Mouse (Mus musculus): ENCODE data around the gene Epn1. TPM values are rescaled to one million over a fixed set of nuclear protein-coding genes. Genes with fewer than 3 reads are reported as not detected.

Gene Epn1
- polyA plus RNA-seq, 1 experiment, result 102 TPM

DNA sequence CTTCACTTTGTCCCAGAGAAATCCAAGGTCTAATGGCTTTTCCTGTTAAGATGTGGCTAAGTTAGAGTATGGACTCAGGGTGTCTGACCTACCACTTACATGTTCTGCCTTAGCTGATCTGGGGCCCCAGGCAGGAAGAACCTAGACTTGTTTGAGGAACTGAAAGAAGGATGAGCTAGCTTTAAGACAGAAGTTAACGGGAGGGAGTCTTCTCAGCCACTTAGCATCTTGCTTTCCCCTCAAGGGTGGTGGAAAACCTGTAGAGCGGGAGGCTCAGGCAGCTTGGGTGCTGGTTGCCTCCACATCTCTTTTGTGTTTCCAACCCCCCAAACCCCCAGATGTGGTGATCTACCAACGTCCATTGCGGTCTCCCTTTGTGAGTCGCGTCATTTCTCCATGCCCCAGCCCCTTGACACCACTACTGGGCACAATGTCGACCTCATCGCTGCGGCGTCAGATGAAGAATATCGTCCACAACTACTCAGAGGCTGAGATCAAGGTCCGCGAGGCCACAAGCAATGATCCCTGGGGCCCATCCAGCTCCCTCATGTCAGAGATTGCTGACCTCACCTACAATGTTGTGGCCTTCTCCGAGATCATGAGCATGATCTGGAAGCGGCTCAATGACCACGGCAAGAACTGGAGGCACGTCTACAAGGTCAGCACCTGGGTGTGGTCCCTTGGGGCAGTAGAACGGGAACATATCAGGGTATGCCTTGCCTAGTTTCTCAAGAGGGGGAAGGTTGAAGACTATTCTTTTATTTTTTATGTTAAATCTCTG, 3.5 kb downstream of the Epn1 start:
- no peaks in the 10 kb centered on the region for H3K27me3 ChIP-seq (ENCODE audit: control insufficient read depth, insufficient read depth, insufficient read length)
- no peak for TF ChIP-seq USF1 (IDR thresholded peaks at IDR 0.05; ENCODE audit: low read depth)
- no peak for TF ChIP-seq MAX (IDR thresholded peaks at IDR 0.05)
- TF ChIP-seq CEBPB (IDR thresholded peaks at IDR 0.05; ENCODE audit: low read depth), result no peak
- no peak for TF ChIP-seq FOSL1 (IDR thresholded peaks at IDR 0.05; ENCODE audit: insufficient read depth, low read length, poor library complexity, severe bottlenecking)
- no peak for TF ChIP-seq MYOD1 (IDR thresholded peaks at IDR 0.05; ENCODE audit: control insufficient read depth, insufficient read length, low read depth)
- no peak for TF ChIP-seq CTCF (IDR thresholded peaks at IDR 0.05; ENCODE audit: control insufficient read depth, insufficient read depth, insufficient read length)
- TF ChIP-seq MYOG (IDR thresholded peaks at IDR 0.05; ENCODE audit: control insufficient read depth, extremely low read depth, insufficient read length), result no peak
- H3ac ChIP-seq (ENCODE audit: control insufficient read depth, insufficient read length, low read depth), result no peak overlapping the region
- H3K36me3 ChIP-seq (ENCODE audit: control insufficient read depth, insufficient read depth), result peaks cover 36% of the 10 kb centered on the region
- H3K79me2 ChIP-seq (ENCODE audit: control insufficient read depth, insufficient read depth), result peaks cover 84% of the 10 kb centered on the region
- H3K79me3 ChIP-seq (ENCODE audit: low read depth), result peaks cover 64% of the 10 kb centered on the region
- H3K4me3 ChIP-seq (ENCODE audit: insufficient read depth, poor library complexity, severe bottlenecking), result no peak overlapping the region

DNA sequence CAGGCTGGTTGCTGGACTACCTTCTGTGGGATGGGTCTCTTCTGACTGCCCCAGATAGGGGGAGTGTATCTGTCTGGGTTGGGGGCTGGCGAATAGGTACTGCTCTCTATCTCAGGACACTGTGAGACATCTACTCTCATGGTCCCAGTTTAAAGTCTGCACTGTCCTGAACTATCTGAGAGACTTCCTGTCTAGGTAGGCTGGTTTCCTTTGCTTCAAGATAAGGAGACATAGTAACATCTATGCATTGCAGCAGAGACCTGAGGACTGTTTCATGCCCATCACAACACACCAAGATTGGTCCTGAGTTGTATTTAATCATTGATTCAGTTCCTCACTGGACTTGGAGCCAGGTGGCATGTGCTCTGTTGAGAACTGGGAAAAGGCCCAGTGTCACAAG, 5.5 kb downstream of the Epn1 start:
- TF ChIP-seq FOSL1 (IDR thresholded peaks at IDR 0.05; ENCODE audit: insufficient read depth, low read length, poor library complexity, severe bottlenecking), result no peak
- TF ChIP-seq MAX (IDR thresholded peaks at IDR 0.05), result no peak
- H3K36me3 ChIP-seq (ENCODE audit: control insufficient read depth, insufficient read depth), result peaks cover 48% of the 10 kb centered on the region
- H3K79me3 ChIP-seq (ENCODE audit: low read depth), result peaks cover 76% of the 10 kb centered on the region
- H3K79me2 ChIP-seq (ENCODE audit: control insufficient read depth, insufficient read depth), result peaks cover 100% of the 10 kb centered on the region
- no peaks in the 10 kb centered on the region for H3K27me3 ChIP-seq (ENCODE audit: control insufficient read depth, insufficient read depth, insufficient read length)
- no peak overlapping the region for H3ac ChIP-seq (ENCODE audit: control insufficient read depth, insufficient read length, low read depth)
- H3K4me3 ChIP-seq (ENCODE audit: insufficient read depth, poor library complexity, severe bottlenecking), result no peak overlapping the region

DNA sequence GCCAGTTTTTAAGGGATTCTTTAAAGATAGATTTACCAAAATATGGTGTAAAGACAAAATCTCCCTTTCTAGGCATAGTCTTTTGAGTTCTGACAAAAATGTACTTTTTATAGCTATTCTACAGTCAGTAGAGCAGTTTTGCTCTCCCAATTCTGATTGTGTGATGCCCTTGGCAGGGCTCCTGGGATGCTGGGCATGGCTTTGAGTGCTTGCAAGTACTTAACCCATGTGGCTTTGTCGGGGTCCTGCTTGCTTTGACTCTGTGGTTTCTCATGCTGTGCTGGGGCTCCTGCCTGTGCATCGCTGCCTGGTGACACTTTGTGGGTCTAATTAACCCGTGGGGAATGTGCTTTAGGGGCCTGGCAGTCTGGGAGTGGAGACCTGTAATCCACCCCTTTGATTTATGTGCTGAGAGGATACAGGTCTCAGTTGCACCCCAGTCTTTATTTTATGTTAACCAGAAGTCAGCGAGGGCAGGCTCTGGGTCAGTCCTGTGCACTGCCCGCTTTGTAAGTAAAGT, 6.9 kb downstream of the Epn1 start:
- Histone ChIP-seq H3K4me3 (ENCODE audit: insufficient read depth, poor library complexity, severe bottlenecking) (no peak overlapping the region), H3K79me2 (ENCODE audit: control insufficient read depth, insufficient read depth) (peaks cover 100% of the 10 kb centered on the region), H3K27me3 (ENCODE audit: control insufficient read depth, insufficient read depth, insufficient read length) (no peaks in the 10 kb centered on the region), H3K79me3 (ENCODE audit: low read depth) (peaks cover 70% of the 10 kb centered on the region), H3ac (ENCODE audit: control insufficient read depth, insufficient read length, low read depth) (no peak overlapping the region), H3K36me3 (ENCODE audit: control insufficient read depth, insufficient read depth) (peaks cover 56% of the 10 kb centered on the region)
- TF ChIP-seq CTCF (IDR thresholded peaks at IDR 0.05; ENCODE audit: control insufficient read depth, insufficient read depth, insufficient read length), result no peak
- TF ChIP-seq USF1 (IDR thresholded peaks at IDR 0.05; ENCODE audit: low read depth), result no peak
- no peak for TF ChIP-seq MAX (IDR thresholded peaks at IDR 0.05)
- TF ChIP-seq MYOD1 (IDR thresholded peaks at IDR 0.05; ENCODE audit: control insufficient read depth, insufficient read length, low read depth), result no peak
- TF ChIP-seq FOSL1 (IDR thresholded peaks at IDR 0.05; ENCODE audit: insufficient read depth, low read length, poor library complexity, severe bottlenecking), result no peak
- no peak for TF ChIP-seq CEBPB (IDR thresholded peaks at IDR 0.05; ENCODE audit: low read depth)
- no peak for TF ChIP-seq MYOG (IDR thresholded peaks at IDR 0.05; ENCODE audit: control insufficient read depth, extremely low read depth, insufficient read length)

DNA sequence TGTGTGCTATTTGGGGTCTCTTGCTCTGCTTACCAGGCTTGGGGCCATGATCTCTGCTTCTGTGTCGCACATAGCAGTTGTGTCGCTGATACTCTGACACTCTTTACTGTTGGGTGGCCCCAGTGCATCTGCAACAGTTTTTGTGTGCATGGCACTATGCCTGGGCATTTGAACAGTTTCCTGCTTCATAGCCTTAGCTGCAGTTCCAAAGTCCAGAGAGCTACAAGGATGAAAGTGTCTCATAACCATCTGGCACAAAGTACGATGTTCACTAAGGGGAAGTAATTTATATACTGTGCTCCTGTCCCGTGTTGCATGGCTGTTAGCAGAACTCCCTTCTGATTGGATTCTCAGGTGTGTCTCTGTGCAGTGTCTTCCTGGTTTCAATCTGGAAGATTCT, 7.9 kb downstream of the Epn1 start:
- H3ac ChIP-seq (ENCODE audit: control insufficient read depth, insufficient read length, low read depth), result no peak overlapping the region
- no peak overlapping the region for H3K4me3 ChIP-seq (ENCODE audit: insufficient read depth, poor library complexity, severe bottlenecking)
- TF ChIP-seq MYOG (IDR thresholded peaks at IDR 0.05; ENCODE audit: control insufficient read depth, extremely low read depth, insufficient read length), result no peak
- H3K27me3 ChIP-seq (ENCODE audit: control insufficient read depth, insufficient read depth, insufficient read length), result no peaks in the 10 kb centered on the region
- H3K79me3 ChIP-seq (ENCODE audit: low read depth), result peaks cover 63% of the 10 kb centered on the region
- H3K36me3 ChIP-seq (ENCODE audit: control insufficient read depth, insufficient read depth), result peaks cover 52% of the 10 kb centered on the region
- H3K79me2 ChIP-seq (ENCODE audit: control insufficient read depth, insufficient read depth), result peaks cover 95% of the 10 kb centered on the region

DNA sequence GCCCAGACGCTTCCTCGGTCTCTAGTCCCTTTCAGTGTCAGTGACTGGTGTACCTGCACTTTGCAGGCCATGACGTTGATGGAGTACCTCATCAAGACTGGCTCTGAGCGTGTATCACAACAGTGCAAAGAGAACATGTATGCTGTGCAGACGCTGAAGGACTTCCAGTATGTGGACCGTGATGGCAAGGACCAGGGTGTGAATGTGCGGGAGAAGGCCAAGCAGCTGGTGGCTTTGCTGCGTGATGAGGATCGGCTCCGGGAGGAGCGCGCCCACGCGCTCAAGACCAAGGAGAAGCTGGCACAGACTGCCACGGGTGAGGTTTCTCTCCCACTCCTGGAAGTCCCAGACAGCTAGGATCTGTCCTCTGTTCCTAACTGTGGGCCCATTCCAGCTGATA, 9.8 kb downstream of the Epn1 start:
- H3K79me2 ChIP-seq (ENCODE audit: control insufficient read depth, insufficient read depth), result peaks cover 76% of the 10 kb centered on the region
- H3K27me3 ChIP-seq (ENCODE audit: control insufficient read depth, insufficient read depth, insufficient read length), result no peaks in the 10 kb centered on the region
- no peak overlapping the region for H3K4me3 ChIP-seq (ENCODE audit: insufficient read depth, poor library complexity, severe bottlenecking)
- no peak overlapping the region for H3ac ChIP-seq (ENCODE audit: control insufficient read depth, insufficient read length, low read depth)
- H3K79me3 ChIP-seq (ENCODE audit: low read depth), result peaks cover 44% of the 10 kb centered on the region
- no peak for TF ChIP-seq CTCF (IDR thresholded peaks at IDR 0.05; ENCODE audit: control insufficient read depth, insufficient read depth, insufficient read length)
- H3K36me3 ChIP-seq (ENCODE audit: control insufficient read depth, insufficient read depth), result peaks cover 41% of the 10 kb centered on the region

DNA sequence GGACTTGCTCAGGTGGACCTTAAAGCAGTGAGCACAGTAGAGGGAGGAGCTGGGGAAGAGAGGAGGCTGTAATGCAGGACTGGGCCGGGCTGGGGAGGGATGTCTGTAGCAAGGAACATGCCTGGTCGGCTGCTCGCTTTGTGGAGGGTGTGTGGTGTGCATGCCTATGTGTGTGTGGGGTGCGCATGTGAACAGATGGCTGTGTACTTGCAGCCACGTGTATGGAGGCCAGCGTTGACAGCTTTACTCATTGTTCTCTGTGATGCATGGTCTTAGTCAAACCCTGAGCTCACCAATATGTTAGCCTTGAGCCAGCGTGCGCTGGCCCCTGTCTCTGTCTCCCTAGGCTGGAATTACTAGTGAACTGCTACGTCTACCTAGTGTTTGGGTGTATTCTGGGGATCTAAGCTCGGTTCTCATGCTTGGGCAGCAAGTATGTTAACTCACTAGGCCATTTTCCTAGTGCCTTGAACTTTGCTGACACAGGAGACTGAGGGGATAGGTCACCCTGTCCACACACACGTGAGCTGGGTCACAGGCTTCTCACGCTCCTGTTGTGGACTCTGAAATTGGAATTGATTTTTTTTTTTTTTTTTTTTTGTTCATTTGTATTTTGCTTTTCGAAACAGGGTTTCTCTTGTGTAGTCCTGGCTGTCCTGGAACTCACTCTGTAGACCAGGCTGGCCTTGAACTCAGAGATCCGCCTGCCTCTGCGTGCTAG, 11.1 kb downstream of the Epn1 start:
- Histone ChIP-seq H3K4me3 (ENCODE audit: insufficient read depth, poor library complexity, severe bottlenecking) (no peak overlapping the region), H3ac (ENCODE audit: control insufficient read depth, insufficient read length, low read depth) (no peak overlapping the region), H3K36me3 (ENCODE audit: control insufficient read depth, insufficient read depth) (peaks cover 35% of the 10 kb centered on the region), H3K79me2 (ENCODE audit: control insufficient read depth, insufficient read depth) (peaks cover 63% of the 10 kb centered on the region), H3K79me3 (ENCODE audit: low read depth) (peaks cover 34% of the 10 kb centered on the region), H3K27me3 (ENCODE audit: control insufficient read depth, insufficient read depth, insufficient read length) (no peaks in the 10 kb centered on the region)
- no peak for TF ChIP-seq MYOG (IDR thresholded peaks at IDR 0.05; ENCODE audit: control insufficient read depth, extremely low read depth, insufficient read length)
- no peak for TF ChIP-seq CEBPB (IDR thresholded peaks at IDR 0.05; ENCODE audit: low read depth)
